Mouse (Mus musculus): ENCODE data around the gene Skida1.

DNA sequence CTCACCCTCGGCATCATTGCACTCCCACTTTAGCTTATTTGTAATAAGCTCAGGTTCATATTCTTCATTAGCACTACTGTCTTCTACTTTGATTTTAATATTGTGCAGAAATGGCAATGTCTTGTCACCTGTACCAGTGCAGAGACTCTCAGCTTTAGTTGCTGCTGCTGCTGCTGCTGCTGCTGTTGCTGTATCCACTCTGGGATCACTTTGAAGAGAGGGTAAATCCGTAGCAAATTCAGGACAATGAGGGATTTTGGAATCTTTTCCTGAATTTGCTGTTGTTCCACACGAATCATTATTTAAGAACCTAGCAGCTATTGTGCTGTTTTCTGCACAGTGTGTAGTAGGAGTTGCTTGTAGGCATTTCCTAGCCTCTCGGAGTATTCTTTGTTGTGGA, 2.7 kb downstream of the Skida1 start:
- TF ChIP-seq POLR2A (IDR thresholded peaks at IDR 0.05; ENCODE audit: extremely low read depth, insufficient read depth, low read length) (no peak), CTCF (IDR thresholded peaks at IDR 0.05; ENCODE audit: extremely low read depth, insufficient read depth, low read length) (no peak)
